Mouse (Mus musculus): Measurements from ENCODE around the gene Kif17. TPM values are rescaled to one million over a fixed set of nuclear protein-coding genes. Genes with fewer than 3 reads are reported as not detected.

Gene Kif17
- total RNA-seq, 4 experiments from 2014 or later: 0.11 to 0.22 (median 0.14) TPM; not detected in 1

DNA sequence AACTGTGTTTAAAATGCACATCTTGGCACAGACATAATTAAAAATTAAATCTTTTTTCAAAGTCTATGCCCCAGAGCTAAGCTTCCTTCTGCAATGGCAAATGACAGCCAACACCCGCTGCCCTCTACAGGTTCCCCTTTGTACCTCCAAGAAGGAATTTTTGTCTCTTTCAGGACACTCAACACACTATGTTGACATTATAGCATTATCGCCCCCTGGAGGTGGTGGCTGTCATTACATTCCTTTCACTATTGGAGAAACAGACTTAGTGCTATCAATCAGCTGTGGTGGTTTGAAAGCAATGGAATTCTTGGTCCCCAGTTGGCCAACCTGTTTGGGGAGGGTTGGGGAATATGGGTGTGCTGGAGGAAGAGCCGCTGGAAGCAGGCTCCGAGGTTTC is 89.7 kb downstream of the Kif17 start:
- no peak for DNase-seq (ENCODE audit: low spot score)

DNA sequence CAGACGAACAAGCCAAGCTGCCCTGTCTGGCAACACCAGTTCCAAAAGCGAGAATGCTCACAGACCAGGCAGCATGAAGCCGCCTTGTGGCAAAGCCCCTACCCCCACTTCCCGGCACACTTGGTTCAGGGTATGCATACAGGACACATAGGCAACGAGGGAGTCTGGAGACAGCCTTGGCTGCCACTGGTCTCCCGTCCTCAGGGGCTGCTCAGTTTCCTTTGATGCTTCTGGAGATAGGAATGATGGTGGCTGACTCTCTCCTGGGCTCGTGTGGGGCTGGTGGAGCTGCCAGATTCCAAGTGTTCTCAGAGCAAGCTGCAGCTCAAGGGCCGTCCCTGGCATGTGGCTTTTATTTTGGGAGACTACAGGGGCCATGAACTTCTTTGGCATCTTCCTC is 91.2 kb downstream of the Kif17 start:
- DNase-seq (ENCODE audit: low spot score): no peak

DNA sequence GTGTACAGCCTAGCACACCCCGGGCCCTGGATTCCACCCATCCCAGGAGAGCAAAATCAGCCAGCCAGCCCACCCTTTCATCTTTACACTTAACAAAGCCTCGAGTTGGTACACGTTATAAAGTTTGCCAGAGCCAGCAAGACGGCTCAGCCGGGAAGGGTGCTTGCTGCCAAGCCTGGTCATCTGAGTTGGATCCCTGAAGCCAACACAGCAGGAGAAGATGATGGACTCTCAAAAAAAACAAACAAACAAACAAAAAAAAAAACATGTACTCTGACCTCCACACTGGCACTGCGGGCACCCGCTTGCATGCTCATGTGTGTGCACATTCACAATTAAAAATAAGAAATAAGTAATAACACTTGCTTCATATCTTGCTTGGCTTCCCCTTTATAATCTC is 91.8 kb downstream of the Kif17 start:
- no peak for DNase-seq (ENCODE audit: low spot score)

DNA sequence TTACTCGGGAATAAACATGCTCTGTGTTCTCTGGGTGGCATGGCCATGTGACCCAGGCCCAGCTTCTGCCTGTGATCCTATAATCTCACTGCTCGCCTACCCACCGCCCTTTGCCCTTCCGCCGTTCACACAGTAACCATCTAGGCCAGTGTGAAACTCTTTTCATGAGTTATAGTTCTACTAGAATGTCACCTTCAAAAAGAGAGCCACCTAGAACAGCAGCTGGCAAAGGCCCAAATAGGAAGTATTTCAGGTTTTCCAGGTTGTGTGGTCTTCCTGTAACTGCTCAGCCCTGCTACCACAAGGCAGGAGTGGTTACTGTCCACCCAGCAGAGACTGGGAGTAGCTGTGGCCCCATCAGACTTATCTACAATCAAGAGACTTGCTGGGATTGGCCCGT is 92.5 kb downstream of the Kif17 start:
- no peak for DNase-seq (ENCODE audit: low spot score)

DNA sequence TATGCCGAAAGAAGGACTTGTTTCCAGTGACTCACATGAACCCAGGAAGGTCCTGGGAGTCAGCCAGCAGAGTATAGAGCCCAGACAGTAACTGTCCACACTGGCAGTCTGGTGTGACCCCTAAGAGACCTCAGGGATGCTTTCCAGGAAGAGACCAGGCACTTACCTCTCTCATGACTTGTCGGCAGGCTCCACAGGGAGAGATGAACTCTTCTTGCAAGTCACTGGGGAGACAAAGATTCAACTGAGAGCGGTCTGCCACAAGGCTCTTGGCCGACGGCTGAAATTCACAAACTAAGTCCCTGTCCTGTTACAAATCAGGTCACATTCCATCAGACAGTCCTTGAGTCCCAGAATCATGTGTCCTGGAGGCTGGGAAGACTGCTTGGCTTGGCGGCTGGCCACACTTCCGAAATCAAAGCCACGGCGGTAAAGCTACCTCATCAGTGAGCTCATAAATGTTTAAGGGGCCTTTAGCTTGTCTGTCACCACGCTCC is 93.2 kb downstream of the Kif17 start:
- no peak for DNase-seq (ENCODE audit: low spot score)

DNA sequence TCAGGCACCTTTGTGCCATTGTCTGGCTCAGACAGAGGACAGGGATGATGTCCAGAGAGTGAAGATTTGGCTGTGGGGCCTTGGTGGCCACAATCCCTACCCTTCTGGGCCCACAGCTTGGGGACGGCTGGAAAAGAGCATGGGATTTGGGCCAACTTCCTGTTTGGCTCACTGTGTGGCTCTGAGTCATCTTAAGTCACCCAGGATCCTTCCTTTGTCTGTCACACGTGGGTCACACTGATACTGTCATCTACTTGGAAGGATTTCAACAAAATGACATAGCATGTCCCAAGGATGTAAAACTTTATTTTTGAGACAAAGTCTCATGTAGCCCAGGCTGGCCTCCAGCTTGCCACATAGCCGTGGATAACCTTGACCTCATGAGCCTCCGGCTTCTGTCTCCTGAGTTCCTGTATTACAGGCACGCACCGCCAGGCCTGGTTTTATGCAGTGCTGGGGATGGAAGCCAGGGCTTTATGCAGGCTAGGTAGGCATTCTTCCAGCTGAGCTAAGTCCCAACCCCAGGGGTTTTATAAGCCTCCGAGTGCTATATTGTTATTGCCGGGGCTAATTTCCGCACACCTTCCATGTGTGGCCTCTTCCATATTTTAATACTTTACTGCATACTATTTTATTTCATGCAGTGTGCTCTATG is 94.8 kb downstream of the Kif17 start:
- peak; percentile 63 for DNase-seq (ENCODE audit: low spot score)

DNA sequence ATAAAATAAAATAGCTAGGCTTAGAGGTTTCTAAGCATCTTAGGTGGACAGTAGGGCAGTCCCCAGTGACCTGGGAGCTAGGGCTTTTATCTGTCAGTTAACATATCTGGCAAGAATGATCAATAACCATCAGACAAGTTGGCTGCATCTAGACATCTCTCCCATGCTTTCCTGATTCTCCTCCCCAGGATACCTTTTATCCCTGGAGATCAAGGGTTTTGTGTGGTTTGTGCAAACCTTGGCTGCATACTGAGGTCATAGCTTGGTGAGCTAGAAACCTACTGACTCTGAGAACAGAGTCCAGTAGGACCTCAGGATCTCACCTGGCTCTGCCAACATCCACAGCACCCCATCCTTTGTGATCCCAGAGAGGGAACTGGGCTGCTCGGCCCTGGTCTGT is 97.0 kb downstream of the Kif17 start:
- no peak for DNase-seq (ENCODE audit: low spot score)

DNA sequence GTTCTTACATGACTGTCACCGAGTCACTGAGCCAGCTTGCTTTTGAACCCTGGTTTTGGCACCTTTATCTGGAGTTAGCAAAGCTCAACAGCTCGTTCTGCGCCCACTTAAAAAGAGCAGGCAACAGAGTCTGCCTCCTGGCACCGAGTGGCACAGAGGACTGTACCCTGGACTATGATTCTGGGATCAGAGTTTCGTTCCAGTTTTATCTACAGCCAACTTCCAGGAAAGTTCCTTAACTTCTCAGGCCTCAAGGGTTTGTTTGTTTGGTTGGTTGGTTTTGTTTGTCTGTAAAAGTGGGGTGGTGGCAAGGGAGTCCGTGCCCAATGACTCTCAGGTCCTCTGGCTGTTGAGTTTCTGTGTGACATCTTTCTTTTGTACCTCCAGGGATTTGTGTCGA is 98.5 kb downstream of the Kif17 start:
- no peak for DNase-seq (ENCODE audit: low spot score)

Small RNA genes within 50 kb of the gene (microRNA-seq; reads per million reads assigned to microRNA genes)
- 2.0 reads per million for gene Gm27646
- gene Mir7019: 3.6 reads per million, percentile 7 among the genes with 10 or more reads in this experiment

Other genes starting within 250 kb of the Kif17 start
- 10 to 100 TPM; 81.4 to 89.4 (median 84.4) TPM for gene Hp1bp3, start 34.1 kb upstream of the Kif17 start, total RNA-seq (2022)
- under 1 TPM in 1 of 4 experiments, not detected in 3; 0.50 TPM for gene Sh2d5, start within 50 bp of the Kif17 start, total RNA-seq (2022)
- 10 to 100 TPM; 63.3 to 65.5 (median 64.3) TPM for gene Ddost, start 54.3 kb downstream of the Kif17 start, total RNA-seq (2022)
- gene Pink1, start 75.9 kb downstream of the Kif17 start, total RNA-seq (2022): 100 to 1,000 TPM; 791 to 970 (median 864) TPM
- gene Cda, start 117.6 kb downstream of the Kif17 start, total RNA-seq (2022): 1 to 10 TPM; 2.1 to 3.2 (median 2.8) TPM
- gene Fam43b, start 146.1 kb downstream of the Kif17 start, total RNA-seq (2022): not detected
- 10 to 100 TPM; 72.0 to 84.5 (median 75.5) TPM for gene Mul1, start 184.2 kb downstream of the Kif17 start, total RNA-seq (2022)
- gene Camk2n1, start 203.9 kb downstream of the Kif17 start, total RNA-seq (2022): 10 to 100 TPM; 10.8 to 12.7 (median 11.1) TPM

All from heart, adult 8-10 months (tissue).